Mouse (Mus musculus): Measurements from ENCODE around the gene Map3k4. TPM values are rescaled to one million over a fixed set of nuclear protein-coding genes. Genes with fewer than 3 reads are reported as not detected.
A peak's percentile ranks its signal among the peaks of the same experiment; 100 is the strongest.

Map3k4 gene
- total RNA-seq, 1 experiment: 31.7 TPM

DNA sequence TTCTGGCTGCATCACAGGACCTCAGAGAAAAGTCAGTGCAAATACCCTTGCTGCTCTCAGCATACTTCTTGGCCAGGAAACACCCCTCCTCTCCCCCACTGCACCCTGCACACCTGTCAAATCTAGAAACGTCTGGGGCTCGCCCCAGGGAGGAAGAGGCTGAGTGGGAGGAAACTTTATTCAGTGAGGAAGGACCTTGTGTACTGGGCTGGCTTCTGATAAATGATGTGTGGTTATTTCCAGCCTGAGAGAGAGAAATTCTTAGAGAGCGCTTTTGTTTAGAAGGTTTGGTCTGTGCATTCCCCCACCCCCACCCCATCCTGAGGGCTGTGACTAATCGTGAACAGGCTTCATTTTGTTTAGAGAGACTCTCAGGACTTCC, 112.9 kb downstream of the Map3k4 start:
- TF ChIP-seq MAFK (IDR thresholded peaks at IDR 0.05; ENCODE audit: insufficient read depth, low read depth, low read length) (no peak), HCFC1 (IDR thresholded peaks at IDR 0.05; ENCODE audit: borderline replicate concordance, insufficient read depth, low read length) (no peak), ZC3H11A (IDR thresholded peaks at IDR 0.05; ENCODE audit: borderline replicate concordance, low read depth, low read length) (no peak), ZNF384 (IDR thresholded peaks at IDR 0.05; ENCODE audit: low read depth, low read length) (no peak), CHD2 (IDR thresholded peaks at IDR 0.05; ENCODE audit: low read depth, low read length) (no peak)
- Histone ChIP-seq H3K36me3 (ENCODE audit: control insufficient read depth, insufficient read depth, low read length, poor library complexity, severe bottlenecking) (no peaks in the 10 kb centered on the region; the same call in 1 of the 2 replicates), H3K4me1 (ENCODE audit: control insufficient read depth in 2 of 2, insufficient read depth in 2 of 2, low read length in 2 of 2, poor library complexity in 1 of 2) (peaks cover 6 to 30% of the 10 kb centered on the region in 2 experiments), H3K9me3 (ENCODE audit: control insufficient read depth, insufficient read depth, low read depth, low read length) (no peaks in the 10 kb centered on the region), H3K9ac (ENCODE audit: insufficient read depth, low read depth, low read length, poor library complexity, severe bottlenecking) (no peak overlapping the region), H3K27ac (ENCODE audit: insufficient read depth, low read depth, low read length, poor library complexity, severe bottlenecking) (peak overlapping the region; percentile 75), H3K4me3 (ENCODE audit: insufficient read depth in 1 of 2, low read depth in 1 of 2, low read length in 2 of 2, poor library complexity in 1 of 2, severe bottlenecking in 1 of 2) (no peak overlapping the region)
- DNase-seq (ENCODE audit: low read depth, low spot score): no peak
- in situ Hi-C loops (cut with MboI; ENCODE audit: low sequenced_read_pairs in 2 of 2, unreplicated experiment in 2 of 2): loop anchor here (10.0 to 25.0 kb wide), 2 partner anchors 101 to 168 kb away; no protein-coding TSS in a partner anchor

DNA sequence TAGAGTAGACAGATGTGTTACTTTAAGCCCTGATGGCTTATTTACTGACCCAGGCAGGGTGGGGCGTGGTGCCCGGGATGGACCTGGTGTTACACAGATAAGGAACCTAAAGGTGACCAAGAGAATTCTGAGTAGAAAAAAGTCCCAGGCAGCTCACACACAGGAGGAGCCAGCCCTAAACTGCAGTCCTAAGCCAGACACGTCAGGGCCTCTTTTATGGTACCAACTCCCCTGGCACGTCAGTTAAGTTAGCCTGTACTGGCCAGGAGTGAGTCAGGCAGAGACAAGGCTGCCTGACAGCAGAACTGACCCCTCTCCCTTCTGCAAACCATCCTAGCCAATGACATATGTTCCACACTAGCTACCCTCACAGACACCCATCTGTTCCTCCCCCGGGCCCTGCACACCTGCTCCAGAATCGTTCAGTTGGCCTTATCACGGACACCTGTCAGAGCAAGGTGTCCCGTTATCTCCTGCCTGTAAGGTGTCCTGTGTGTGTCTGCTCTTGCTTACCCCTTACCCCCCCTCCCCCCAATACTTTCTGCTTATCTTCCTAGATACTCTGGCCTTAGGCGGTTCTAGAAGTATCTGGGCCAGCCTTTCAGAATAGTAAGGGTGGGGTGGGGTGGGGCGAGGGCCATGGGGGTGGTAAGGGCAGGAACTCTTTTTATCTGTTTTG, 113.4 kb downstream of the Map3k4 start:
- in situ Hi-C loops (cut with MboI; ENCODE audit: low sequenced_read_pairs in 2 of 2, unreplicated experiment in 2 of 2): loop anchor here (10.0 to 25.0 kb wide), 2 partner anchors 100 to 168 kb away; no protein-coding TSS in a partner anchor
- TF ChIP-seq ZNF384 (IDR thresholded peaks at IDR 0.05; ENCODE audit: low read depth, low read length) (no peak), CHD2 (IDR thresholded peaks at IDR 0.05; ENCODE audit: low read depth, low read length) (no peak), ZC3H11A (IDR thresholded peaks at IDR 0.05; ENCODE audit: borderline replicate concordance, low read depth, low read length) (no peak), MAFK (IDR thresholded peaks at IDR 0.05; ENCODE audit: insufficient read depth, low read depth, low read length) (no peak)
- H3K9ac ChIP-seq (ENCODE audit: insufficient read depth, low read depth, low read length, poor library complexity, severe bottlenecking): 0 out of 2 replicates have a peak overlapping the region, but pooled peaks have one; percentile 46
- peaks cover 8 to 30% of the 10 kb centered on the region in 2 experiments for H3K4me1 ChIP-seq (ENCODE audit: control insufficient read depth in 2 of 2, insufficient read depth in 2 of 2, low read length in 2 of 2, poor library complexity in 1 of 2)
- DNase-seq (ENCODE audit: low read depth, low spot score): no peak
- H3K36me3 ChIP-seq (ENCODE audit: control insufficient read depth, insufficient read depth, low read length, poor library complexity, severe bottlenecking): no peaks in the 10 kb centered on the region; the same call in 1 of the 2 replicates
- no peaks in the 10 kb centered on the region for H3K9me3 ChIP-seq (ENCODE audit: control insufficient read depth, insufficient read depth, low read depth, low read length)
- H3K27ac ChIP-seq (ENCODE audit: insufficient read depth, low read depth, low read length, poor library complexity, severe bottlenecking): peak overlapping the region; percentile 1
- no peak overlapping the region for H3K4me3 ChIP-seq (ENCODE audit: insufficient read depth in 1 of 2, low read depth in 1 of 2, low read length in 2 of 2, poor library complexity in 1 of 2, severe bottlenecking in 1 of 2)

DNA sequence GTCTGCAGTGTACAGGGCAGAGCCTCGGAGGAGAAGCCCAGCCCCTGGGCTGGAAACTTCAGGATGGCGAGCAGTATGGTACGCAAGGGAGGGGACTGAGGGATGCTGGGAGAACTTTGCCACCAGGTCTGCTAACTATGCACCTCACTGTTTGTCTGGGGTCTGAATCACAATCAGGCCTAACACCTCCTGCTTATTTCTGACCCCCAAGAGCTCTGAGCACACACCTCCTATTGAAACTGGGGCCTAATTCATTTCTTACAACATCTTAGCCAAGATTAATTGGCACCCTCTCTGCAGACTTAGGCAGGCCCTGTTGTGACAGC, 113.9 kb downstream of the Map3k4 start:
- Histone ChIP-seq H3K4me1 (ENCODE audit: control insufficient read depth in 2 of 2, insufficient read depth in 2 of 2, low read length in 2 of 2, poor library complexity in 1 of 2) (peaks cover 8 to 30% of the 10 kb centered on the region in 2 experiments), H3K4me3 (ENCODE audit: insufficient read depth in 1 of 2, low read depth in 1 of 2, low read length in 2 of 2, poor library complexity in 1 of 2, severe bottlenecking in 1 of 2) (no peak overlapping the region), H3K9ac (ENCODE audit: insufficient read depth, low read depth, low read length, poor library complexity, severe bottlenecking) (peak overlapping the region; percentile 46; the same call in 1 of the 2 replicates), H3K9me3 (ENCODE audit: control insufficient read depth, insufficient read depth, low read depth, low read length) (no peaks in the 10 kb centered on the region), H3K27ac (ENCODE audit: insufficient read depth, low read depth, low read length, poor library complexity, severe bottlenecking) (peak overlapping the region; percentile 1; the same call in 1 of the 2 replicates), H3K36me3 (ENCODE audit: control insufficient read depth, insufficient read depth, low read length, poor library complexity, severe bottlenecking) (no peaks in the 10 kb centered on the region; the same call in 1 of the 2 replicates)
- TF ChIP-seq CHD2 (IDR thresholded peaks at IDR 0.05; ENCODE audit: low read depth, low read length) (no peak), ZNF384 (IDR thresholded peaks at IDR 0.05; ENCODE audit: low read depth, low read length) (no peak), HCFC1 (IDR thresholded peaks at IDR 0.05; ENCODE audit: borderline replicate concordance, insufficient read depth, low read length) (no peak), ZC3H11A (IDR thresholded peaks at IDR 0.05; ENCODE audit: borderline replicate concordance, low read depth, low read length) (no peak), MAFK (IDR thresholded peaks at IDR 0.05; ENCODE audit: insufficient read depth, low read depth, low read length) (no peak)
- in situ Hi-C loops (cut with MboI; ENCODE audit: low sequenced_read_pairs in 2 of 2, unreplicated experiment in 2 of 2): loop anchor here (10.0 to 25.0 kb wide), 2 partner anchors 100 to 167 kb away; no protein-coding TSS in a partner anchor
- DNase-seq (ENCODE audit: low read depth, low spot score): no peak

DNA sequence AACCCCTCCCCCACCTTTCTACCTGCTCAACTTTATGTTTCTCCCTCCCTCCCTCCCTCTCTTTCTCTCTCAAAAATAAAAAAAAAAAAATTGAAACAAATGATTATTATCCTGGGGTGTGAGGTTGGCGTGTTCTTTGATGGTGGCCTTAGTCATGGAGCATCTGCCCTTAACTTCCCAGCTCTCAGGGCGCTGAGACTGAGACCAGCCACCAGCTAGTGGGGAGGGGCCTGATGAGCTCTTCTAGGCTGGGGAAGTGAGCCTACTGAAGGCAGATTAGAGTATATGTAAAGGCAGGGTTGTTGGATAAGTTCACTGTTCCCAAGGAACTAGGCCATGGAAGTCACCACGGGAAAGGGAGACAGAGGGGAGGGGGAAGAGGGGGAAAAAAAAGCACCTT, 114.3 kb downstream of the Map3k4 start:
- peaks cover 8 to 30% of the 10 kb centered on the region in 2 experiments for H3K4me1 ChIP-seq (ENCODE audit: control insufficient read depth in 2 of 2, insufficient read depth in 2 of 2, low read length in 2 of 2, poor library complexity in 1 of 2)
- H3K36me3 ChIP-seq (ENCODE audit: control insufficient read depth, insufficient read depth, low read length, poor library complexity, severe bottlenecking): no peaks in the 10 kb centered on the region; the same call in 1 of the 2 replicates
- no peaks in the 10 kb centered on the region for H3K9me3 ChIP-seq (ENCODE audit: control insufficient read depth, insufficient read depth, low read depth, low read length)
- no peak for DNase-seq (ENCODE audit: low read depth, low spot score)
- peak overlapping the region; percentile 46; the same call in 1 of the 2 replicates for H3K9ac ChIP-seq (ENCODE audit: insufficient read depth, low read depth, low read length, poor library complexity, severe bottlenecking)
- in situ Hi-C loops (cut with MboI; ENCODE audit: low sequenced_read_pairs in 2 of 2, unreplicated experiment in 2 of 2): loop anchor here (10.0 to 25.0 kb wide), 2 partner anchors 99 to 167 kb away; no protein-coding TSS in a partner anchor
- peak overlapping the region; percentile 1; the same call in 1 of the 2 replicates for H3K27ac ChIP-seq (ENCODE audit: insufficient read depth, low read depth, low read length, poor library complexity, severe bottlenecking)
- no peak overlapping the region for H3K4me3 ChIP-seq (ENCODE audit: insufficient read depth in 1 of 2, low read depth in 1 of 2, low read length in 2 of 2, poor library complexity in 1 of 2, severe bottlenecking in 1 of 2)
- no peak for TF ChIP-seq MAFK (IDR thresholded peaks at IDR 0.05; ENCODE audit: insufficient read depth, low read depth, low read length)
- no peak for TF ChIP-seq HCFC1 (IDR thresholded peaks at IDR 0.05; ENCODE audit: borderline replicate concordance, insufficient read depth, low read length)
- TF ChIP-seq ZNF384 (IDR thresholded peaks at IDR 0.05; ENCODE audit: low read depth, low read length): no peak
- no peak for TF ChIP-seq CHD2 (IDR thresholded peaks at IDR 0.05; ENCODE audit: low read depth, low read length)
